Mouse (Mus musculus) forebrain, embryonic 14.5 days (tissue): Measurements from ENCODE around the gene Cyp2d26. TPM values are rescaled to one million over a fixed set of nuclear protein-coding genes. Genes with fewer than 3 reads are reported as not detected.

ENCODE experiments used
- ATAC-seq: fragments of 200-750 bp; cut with Nextera tagmentation; 2 replicates; pipeline ENCODE4 v1.8.0; 2017; ENCODE audit warnings: mild to moderate bottlenecking, moderate library complexity
- DNase-seq: peaks from one replicate; pipeline ENCODE4 v3.0.0-alpha.2; 2015; ENCODE audit warnings: low spot score
- H3K27ac ChIP-seq: fragments of 300-500 bp; sonication (generic); 2 replicates; pipeline ENCODE4 v1.5.1; 2014; ENCODE audit warnings: low read depth, mild to moderate bottlenecking, control low read depth, low read length, moderate library complexity
- H3K27me3 ChIP-seq: fragments of 300-500 bp; sonication (generic); replicated peaks from 2 replicates; pipeline ENCODE4 v1.6.1; 2014; ENCODE audit warnings: low read length, control low read depth, mixed read lengths; ENCODE audit not compliant: control insufficient read depth, insufficient read depth
- H3K36me3 ChIP-seq: fragments of 300-500 bp; sonication (generic); 2 replicates; pipeline ENCODE4 v1.6.1; 2014; ENCODE audit warnings: low read length, control low read depth; ENCODE audit not compliant: control insufficient read depth, insufficient read depth
- H3K4me1 ChIP-seq: fragments of 300-500 bp; sonication (generic); 2 replicates; pipeline ENCODE4 v1.6.1; 2014; ENCODE audit warnings: antibody characterized with exemption, low read length, control low read depth; ENCODE audit not compliant: control insufficient read depth, insufficient read depth
- H3K4me2 ChIP-seq: fragments of 300-500 bp; sonication (generic); 2 replicates; pipeline ENCODE4 v1.6.1; 2014; ENCODE audit warnings: mild to moderate bottlenecking, control low read depth, low read length
- H3K4me3 ChIP-seq: fragments of 300-500 bp; sonication (generic); 2 replicates; pipeline ENCODE4 v1.5.1; 2014; ENCODE audit warnings: low read depth, low read length, control low read depth
- H3K9ac ChIP-seq: fragments of 300-500 bp; sonication (generic); 2 replicates; pipeline ENCODE4 v1.6.1; 2014; ENCODE audit warnings: mild to moderate bottlenecking, low read length, control low read depth, moderate library complexity
- H3K9me3 ChIP-seq: fragments of 300-500 bp; sonication (generic); replicated peaks from 2 replicates; pipeline ENCODE4 v1.6.1; 2016; ENCODE audit warnings: low read length, control low read depth, mixed read lengths; ENCODE audit not compliant: control insufficient read depth
- WGBS: fragments of 180-500 bp; shearing (Covaris S2); extraction: QIAGEN DNeasy Blood & Tissue Kit; methylation state at CpG from one replicate; pipeline ENCODE4 v1.1.7; 2014; 5-methylcytosine and 5-hydroxymethylcytosine counted together
- polyA plus RNA-seq: library from polyadenylated mRNA; unstranded; fragments of >200 nt; fragmentation: Nextera tagmentation; extraction: Ambion mirVana; gene quantifications from 2 replicates; pipeline ENCODE4 v1.2.1, GENCODE M21; 2014

Cyp2d26 gene
- polyA plus RNA-seq, 1 experiment from 2014 or later: not detected

DNA sequence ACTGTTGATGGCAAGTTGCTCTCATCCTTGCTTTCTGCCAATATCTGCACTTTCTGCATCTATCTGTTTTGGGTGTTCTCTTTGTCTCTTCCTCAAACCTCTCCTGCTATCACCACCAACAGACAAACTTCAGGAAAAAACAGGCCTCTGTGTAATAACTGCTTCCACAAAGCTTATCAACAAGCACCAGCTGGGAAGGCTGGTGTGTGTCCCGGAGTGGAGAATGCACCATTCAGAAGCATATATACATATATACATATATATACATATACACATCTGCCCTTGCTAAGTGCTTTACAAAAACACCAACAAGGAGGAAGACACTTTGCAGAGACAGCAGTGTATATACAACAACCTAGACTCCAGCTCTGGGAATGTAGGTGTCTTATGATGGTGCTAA lies 16.5 kb upstream of the Cyp2d26 start:
- no peak for ATAC-seq
- Histone ChIP-seq H3K9ac (no peak overlapping the region), H3K4me3 (no peak overlapping the region), H3K4me2 (no peak overlapping the region), H3K9me3 (no peaks in the 10 kb centered on the region), H3K36me3 (peaks cover 27% of the 10 kb centered on the region), H3K27ac (no peak overlapping the region), H3K27me3 (no peaks in the 10 kb centered on the region), H3K4me1 (no peaks in the 10 kb centered on the region)
- no peak for DNase-seq
- 92% methylated on average over 1 of the region's 1 CpGs for WGBS

GRCm38 (mm10) chr15:82809511-82809910 lies 15.4 kb upstream of the Cyp2d26 start:
- no peak overlapping the region for H3K4me2 ChIP-seq
- H3K4me1 ChIP-seq: no peaks in the 10 kb centered on the region
- H3K9ac ChIP-seq: no peak overlapping the region
- H3K4me3 ChIP-seq: no peak overlapping the region
- no peaks in the 10 kb centered on the region for H3K27me3 ChIP-seq
- H3K36me3 ChIP-seq: peaks cover 20% of the 10 kb centered on the region
- WGBS: 67% methylated on average over 6 of the region's 6 CpGs
- 0 out of 2 replicates have a peak overlapping the region, but pooled peaks have one; percentile 14 for H3K27ac ChIP-seq
- ATAC-seq (no peak; the same call in 1 of the 2 replicates), DNase-seq (peak; percentile 36)
- H3K9me3 ChIP-seq: no peaks in the 10 kb centered on the region

GRCm38 (mm10) chr15:82806969-82807763 lies 13.1 kb upstream of the Cyp2d26 start:
- Histone ChIP-seq H3K27me3 (no peaks in the 10 kb centered on the region), H3K4me1 (no peaks in the 10 kb centered on the region), H3K4me2 (no peak overlapping the region), H3K9ac (no peak overlapping the region), H3K27ac (0 out of 2 replicates have a peak overlapping the region, but pooled peaks have one; percentile 14), H3K36me3 (peaks cover 13% of the 10 kb centered on the region), H3K9me3 (no peaks in the 10 kb centered on the region), H3K4me3 (no peak overlapping the region)
- ATAC-seq (no peak), DNase-seq (no peak)
- 82% methylated on average over 5 of the region's 5 CpGs for WGBS

DNA sequence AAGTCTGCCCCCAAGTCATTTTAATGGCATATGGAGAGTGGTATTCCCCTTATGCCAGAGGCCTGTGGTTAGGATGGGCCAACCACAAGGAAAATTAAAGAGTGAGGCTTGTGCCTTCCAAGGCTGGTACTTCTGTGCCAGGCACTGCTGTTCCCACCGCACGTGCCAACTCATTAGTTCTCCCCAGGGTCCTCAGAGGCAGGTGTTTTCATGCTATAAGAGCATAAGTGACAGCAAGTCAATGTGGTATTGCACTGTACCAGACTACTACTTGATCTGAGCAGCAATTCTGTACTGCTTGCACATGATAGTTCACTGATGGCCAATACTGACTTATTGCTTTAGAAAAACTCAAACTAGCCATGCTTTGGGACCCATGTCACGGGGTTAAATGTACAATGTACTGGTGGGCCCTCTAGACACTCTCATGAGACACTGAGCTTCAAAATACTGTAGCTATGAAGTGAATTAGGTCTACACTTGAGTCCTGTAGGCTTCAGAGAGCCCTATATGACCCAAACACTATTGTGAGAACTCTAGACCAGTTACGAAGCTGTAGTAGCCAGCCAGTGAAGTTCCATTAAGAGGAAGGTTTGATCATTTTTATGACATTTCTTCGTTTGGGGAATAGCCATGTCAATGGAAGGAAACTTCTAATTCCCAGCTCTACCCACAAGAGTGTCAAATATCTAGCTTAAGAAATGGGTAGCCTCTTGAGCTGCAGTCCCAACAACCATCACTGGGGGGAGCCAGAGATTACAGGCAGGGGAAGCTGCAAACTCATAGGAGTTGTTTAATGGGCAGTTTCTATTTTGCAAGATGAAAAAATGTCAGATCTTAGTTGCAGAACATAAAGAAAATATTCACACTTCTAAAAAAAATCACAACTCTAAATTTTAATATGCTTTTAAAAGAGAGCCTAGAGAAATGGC lies 10.9 kb upstream of the Cyp2d26 start:
- Histone ChIP-seq H3K4me3 (no peak overlapping the region), H3K9me3 (no peaks in the 10 kb centered on the region), H3K9ac (no peak overlapping the region), H3K36me3 (0 out of 2 replicates have a peak, but pooled peaks cover 3% of the 10 kb centered on the region), H3K27me3 (no peaks in the 10 kb centered on the region), H3K4me2 (no peak overlapping the region), H3K27ac (no peak overlapping the region), H3K4me1 (no peaks in the 10 kb centered on the region)
- DNase-seq: peak; percentile 83
- WGBS: 66% methylated on average over 5 of the region's 5 CpGs
- peak; percentile 54; the same call in 1 of the 2 replicates for ATAC-seq

DNA sequence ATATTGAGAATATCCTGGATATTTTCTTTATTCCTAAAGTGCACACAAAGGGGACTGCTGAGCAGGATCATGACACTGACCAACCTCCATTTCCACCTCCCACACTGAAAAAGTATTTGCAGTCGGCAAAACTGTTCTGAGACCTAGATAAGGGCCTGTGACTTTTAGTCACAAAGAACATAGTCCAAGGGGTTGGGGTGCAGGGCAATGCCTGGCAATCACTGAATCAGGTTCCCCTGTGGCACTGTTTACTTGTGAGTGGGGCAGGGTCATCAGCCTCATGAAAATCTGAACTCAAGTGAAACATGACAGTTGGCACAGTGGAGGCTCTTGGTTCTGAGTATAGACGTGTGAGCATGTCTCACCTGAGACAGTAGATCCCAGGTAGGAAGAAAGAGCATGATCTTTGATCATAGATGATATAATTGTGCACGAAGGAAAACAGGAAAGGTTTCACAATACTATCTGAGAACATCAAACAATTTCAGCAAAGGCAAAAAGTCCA lies 1.9 kb upstream of the Cyp2d26 start:
- Histone ChIP-seq H3K27me3 (no peaks in the 10 kb centered on the region), H3K36me3 (no peaks in the 10 kb centered on the region), H3K27ac (no peak overlapping the region), H3K9me3 (no peaks in the 10 kb centered on the region), H3K4me2 (no peak overlapping the region), H3K9ac (no peak overlapping the region), H3K4me3 (no peak overlapping the region), H3K4me1 (no peaks in the 10 kb centered on the region)
- 87% methylated on average over 3 of the region's 3 CpGs for WGBS
- ATAC-seq: no peak
- DNase-seq: no peak

DNA sequence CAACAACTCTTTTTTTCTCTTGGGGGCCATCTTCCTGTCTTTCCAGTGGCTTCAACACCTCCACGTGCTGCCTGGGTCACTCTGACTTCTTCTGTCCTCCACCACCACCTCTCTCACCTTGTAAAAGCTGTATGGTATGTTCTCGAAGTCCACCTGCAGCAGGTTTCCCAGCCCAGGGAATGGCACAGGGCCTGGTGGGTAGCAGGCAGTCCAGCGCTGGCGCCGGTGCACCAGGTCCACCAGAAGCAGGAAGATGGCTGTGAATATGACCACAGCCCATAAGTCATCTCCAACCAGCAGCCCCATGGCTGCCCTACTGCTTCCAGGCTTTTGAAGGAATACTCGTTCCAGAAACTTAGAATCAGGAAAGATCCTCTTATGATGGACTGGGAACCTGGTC lies 226 bp downstream of the Cyp2d26 start:
- WGBS: 85% methylated on average over 6 of the region's 6 CpGs
- no peaks in the 10 kb centered on the region for H3K27me3 ChIP-seq
- no peaks in the 10 kb centered on the region for H3K4me1 ChIP-seq
- H3K4me2 ChIP-seq: no peak overlapping the region
- no peak for DNase-seq
- H3K27ac ChIP-seq: no peak overlapping the region
- no peaks in the 10 kb centered on the region for H3K36me3 ChIP-seq
- no peaks in the 10 kb centered on the region for H3K9me3 ChIP-seq
- H3K4me3 ChIP-seq: no peak overlapping the region
- no peak for ATAC-seq
- H3K9ac ChIP-seq: no peak overlapping the region

GRCm38 (mm10) chr15:82793454-82793853 lies 640 bp downstream of the Cyp2d26 start:
- Histone ChIP-seq H3K4me1 (no peaks in the 10 kb centered on the region), H3K9ac (no peak overlapping the region), H3K27me3 (no peaks in the 10 kb centered on the region), H3K9me3 (no peaks in the 10 kb centered on the region), H3K4me2 (no peak overlapping the region), H3K36me3 (no peaks in the 10 kb centered on the region), H3K4me3 (no peak overlapping the region), H3K27ac (no peak overlapping the region)
- WGBS: 86% methylated on average over 1 of the region's 1 CpGs
- no peak for ATAC-seq
- DNase-seq: no peak

- Histone ChIP-seq H3K4me1 (no peaks in the 10 kb centered on the region), H3K9me3 (no peaks in the 10 kb centered on the region), H3K9ac (no peak overlapping the region), H3K27ac (no peak overlapping the region), H3K27me3 (no peaks in the 10 kb centered on the region), H3K4me3 (no peak overlapping the region), H3K4me2 (no peak overlapping the region), H3K36me3 (no peaks in the 10 kb centered on the region)
- no peak for ATAC-seq
- WGBS: 93% methylated on average over 11 of the region's 11 CpGs
- no peak for DNase-seq
Measured at GRCm38 (mm10) chr15:82792566-82792965, 1.5 kb downstream of the Cyp2d26 start.
